Mouse (Mus musculus): ENCODE results near the gene Fam131a. TPM values are rescaled to one million over a fixed set of nuclear protein-coding genes. Genes with fewer than 3 reads are reported as not detected.

Fam131a gene
- polyA plus RNA-seq, 1 experiment = not detected

- WGBS = 80% methylated on average over 9 of the region's 9 CpGs
- Histone ChIP-seq H3K4me1 (ENCODE audit: control insufficient read depth, insufficient read depth, low read length) (peaks cover 30% of the 10 kb centered on the region), H3K4me3 (ENCODE audit: insufficient read depth, low read depth, low read length) (no peak overlapping the region), H3K27ac (ENCODE audit: insufficient read depth, low read depth, low read length) (no peak overlapping the region)
- TF ChIP-seq POLR2A (IDR thresholded peaks at IDR 0.05; ENCODE audit: insufficient read depth, low read depth, low read length) (no peak), CTCF (IDR thresholded peaks at IDR 0.05; ENCODE audit: insufficient read depth, low read depth, low read length) (no peak)
These were observed 19.1 kb downstream of the Fam131a start for GRCm38 (mm10) chr16:20712190-20712589.

GRCm38 (mm10) chr16:20712889-20713288, 19.8 kb downstream of the Fam131a start:
- WGBS = 85% methylated on average over 7 of the region's 7 CpGs
- Histone ChIP-seq H3K4me3 (ENCODE audit: insufficient read depth, low read depth, low read length) (no peak overlapping the region), H3K27ac (ENCODE audit: insufficient read depth, low read depth, low read length) (no peak overlapping the region), H3K4me1 (ENCODE audit: control insufficient read depth, insufficient read depth, low read length) (peaks cover 24% of the 10 kb centered on the region)
- TF ChIP-seq CTCF (IDR thresholded peaks at IDR 0.05; ENCODE audit: insufficient read depth, low read depth, low read length) (no peak), POLR2A (IDR thresholded peaks at IDR 0.05; ENCODE audit: insufficient read depth, low read depth, low read length) (no peak)

GRCm38 (mm10) chr16:20714307-20715080, 21.5 kb downstream of the Fam131a start:
- 48% methylated on average over 11 of the region's 11 CpGs for WGBS
- Histone ChIP-seq H3K27ac (ENCODE audit: insufficient read depth, low read depth, low read length) (no peak overlapping the region), H3K4me3 (ENCODE audit: insufficient read depth, low read depth, low read length) (peak overlapping the region; percentile 77; the same call in 1 of the 2 replicates), H3K4me1 (ENCODE audit: control insufficient read depth, insufficient read depth, low read length) (peaks cover 25% of the 10 kb centered on the region)
- TF ChIP-seq CTCF (IDR thresholded peaks at IDR 0.05; ENCODE audit: insufficient read depth, low read depth, low read length) (no peak), POLR2A (IDR thresholded peaks at IDR 0.05; ENCODE audit: insufficient read depth, low read depth, low read length) (no peak)

- peak overlapping the region; percentile 77 for H3K4me3 ChIP-seq (ENCODE audit: insufficient read depth, low read depth, low read length)
- no peak overlapping the region for H3K27ac ChIP-seq (ENCODE audit: insufficient read depth, low read depth, low read length)
- WGBS = 74% methylated on average over 2 of the region's 2 CpGs
- no peak for TF ChIP-seq CTCF (IDR thresholded peaks at IDR 0.05; ENCODE audit: insufficient read depth, low read depth, low read length)
- no peak for TF ChIP-seq POLR2A (IDR thresholded peaks at IDR 0.05; ENCODE audit: insufficient read depth, low read depth, low read length)
- peaks cover 25% of the 10 kb centered on the region for H3K4me1 ChIP-seq (ENCODE audit: control insufficient read depth, insufficient read depth, low read length)
These were observed 22.1 kb downstream of the Fam131a start for GRCm38 (mm10) chr16:20715161-20715560.

- Histone ChIP-seq H3K4me1 (ENCODE audit: control insufficient read depth, insufficient read depth, low read length) (peaks cover 25% of the 10 kb centered on the region), H3K27ac (ENCODE audit: insufficient read depth, low read depth, low read length) (peak overlapping the region; percentile 43), H3K4me3 (ENCODE audit: insufficient read depth, low read depth, low read length) (peak overlapping the region; percentile 77)
- 5% methylated on average over 12 of the region's 12 CpGs for WGBS
- no peak for TF ChIP-seq POLR2A (IDR thresholded peaks at IDR 0.05; ENCODE audit: insufficient read depth, low read depth, low read length)
- TF ChIP-seq CTCF (IDR thresholded peaks at IDR 0.05; ENCODE audit: insufficient read depth, low read depth, low read length) = no peak
These were observed 22.5 kb downstream of the Fam131a start for GRCm38 (mm10) chr16:20715566-20715965.

GRCm38 (mm10) chr16:20715976-20716840, 23.2 kb downstream of the Fam131a start:
- no peak for TF ChIP-seq CTCF (IDR thresholded peaks at IDR 0.05; ENCODE audit: insufficient read depth, low read depth, low read length)
- TF ChIP-seq POLR2A (IDR thresholded peaks at IDR 0.05; ENCODE audit: insufficient read depth, low read depth, low read length) = peak; percentile 72
- Histone ChIP-seq H3K4me1 (ENCODE audit: control insufficient read depth, insufficient read depth, low read length) (peaks cover 25% of the 10 kb centered on the region), H3K4me3 (ENCODE audit: insufficient read depth, low read depth, low read length) (peak overlapping the region; percentile 77), H3K27ac (ENCODE audit: insufficient read depth, low read depth, low read length) (peak overlapping the region; percentile 73)
- WGBS = under 1% methylated on average over 68 of the region's 68 CpGs

- no peak for TF ChIP-seq CTCF (IDR thresholded peaks at IDR 0.05; ENCODE audit: insufficient read depth, low read depth, low read length)
- no peak for TF ChIP-seq POLR2A (IDR thresholded peaks at IDR 0.05; ENCODE audit: insufficient read depth, low read depth, low read length)
- WGBS = 1% methylated on average over 8 of the region's 8 CpGs
- peak overlapping the region; percentile 53 for H3K27ac ChIP-seq (ENCODE audit: insufficient read depth, low read depth, low read length)
- peak overlapping the region; percentile 77 for H3K4me3 ChIP-seq (ENCODE audit: insufficient read depth, low read depth, low read length)
- peaks cover 25% of the 10 kb centered on the region for H3K4me1 ChIP-seq (ENCODE audit: control insufficient read depth, insufficient read depth, low read length)
These were observed 23.8 kb downstream of the Fam131a start for GRCm38 (mm10) chr16:20716841-20717180.

GRCm38 (mm10) chr16:20717181-20717977, 24.3 kb downstream of the Fam131a start, which contains the start of the genes Polr2h and Clcn2:
Gene Polr2h, plus strand, starts transcription at chr16:20717665.
Gene Clcn2, minus strand, starts transcription at chr16:20717746.
- peaks cover 25% of the 10 kb centered on the region for H3K4me1 ChIP-seq (ENCODE audit: control insufficient read depth, insufficient read depth, low read length)
- peak within 1 kb of the TSS; percentile 77 for H3K4me3 ChIP-seq (ENCODE audit: insufficient read depth, low read depth, low read length)
- TF ChIP-seq POLR2A (IDR thresholded peaks at IDR 0.05; ENCODE audit: insufficient read depth, low read depth, low read length) (peak; percentile 60; the same call in 1 of the 2 replicates), CTCF (IDR thresholded peaks at IDR 0.05; ENCODE audit: insufficient read depth, low read depth, low read length) (peak; percentile 63; the same call in 1 of the 2 replicates)
- under 1% methylated on average over 62 of the region's 62 CpGs for WGBS
- peak within 1 kb of the TSS; percentile 53 for H3K27ac ChIP-seq (ENCODE audit: insufficient read depth, low read depth, low read length)
